Mouse (Mus musculus) small intestine, adult 2 months (tissue): Measurements from ENCODE around the gene Prkaa2. TPM values are rescaled to one million over a fixed set of nuclear protein-coding genes. Genes with fewer than 3 reads are reported as not detected.

ENCODE experiments used
- H3K27ac ChIP-seq: fragments of 200-500 bp; 2 replicates; pipeline ENCODE4 v1.5.1; 2012; ENCODE audit warnings: low read depth, low read length, control low read depth, inconsistent platforms; ENCODE audit not compliant: insufficient read depth
- H3K27me3 ChIP-seq: fragments of 200-500 bp; 2 replicates; pipeline ENCODE4 v1.6.1; 2012; ENCODE audit warnings: mild to moderate bottlenecking, moderate library complexity, low read length, inconsistent platforms; ENCODE audit not compliant: control insufficient read depth, insufficient read depth
- H3K36me3 ChIP-seq: fragments of 200-500 bp; 2 replicates; pipeline ENCODE4 v1.6.1; 2012; ENCODE audit warnings: mild to moderate bottlenecking, low read length, control low read depth, inconsistent platforms; ENCODE audit not compliant: control insufficient read depth, insufficient read depth
- H3K4me1 ChIP-seq: fragments of 200-500 bp; 2 replicates; pipeline ENCODE4 v1.6.1; 2012; ENCODE audit warnings: low read length, inconsistent platforms, mixed read lengths; ENCODE audit not compliant: control insufficient read depth, insufficient read depth, insufficient read length
- H3K4me3 ChIP-seq: fragments of 200-500 bp; 2 replicates; pipeline ENCODE4 v1.5.1; 2012; ENCODE audit warnings: low read depth, mild to moderate bottlenecking, control low read depth, inconsistent platforms, low read length, moderate library complexity
- CTCF ChIP-seq: fragments of 200-500 bp; IDR thresholded peaks from 2 replicates; pipeline ENCODE4 v1.5.1; 2012; ENCODE audit warnings: low read depth, mild to moderate bottlenecking, control low read depth, inconsistent platforms, low read length, moderate library complexity, mixed read lengths; ENCODE audit not compliant: insufficient replicate concordance, insufficient read length; ENCODE audit errors: extremely low read depth
- POLR2A ChIP-seq: fragments of 200-500 bp; IDR thresholded peaks from 2 replicates; pipeline ENCODE4 v1.6.1; 2012; ENCODE audit warnings: low read depth, mild to moderate bottlenecking, control low read depth, inconsistent platforms, low read length, moderate library complexity
- WGBS: fragments of 180-500 bp; shearing (Covaris S2); methylation state at CpG from one replicate; pipeline ENCODE4 v1.1.7; 2018; 5-methylcytosine and 5-hydroxymethylcytosine counted together
- polyA plus RNA-seq: library from polyadenylated mRNA; depleted of rRNA; stranded (reverse); fragments of >200 nt; gene quantifications from 2 replicates; pipeline ENCODE4 v1.2.3, GENCODE M21; 2012; rRNA removed

Gene Prkaa2
- polyA plus RNA-seq, 1 experiment, result 1.2 TPM

DNA sequence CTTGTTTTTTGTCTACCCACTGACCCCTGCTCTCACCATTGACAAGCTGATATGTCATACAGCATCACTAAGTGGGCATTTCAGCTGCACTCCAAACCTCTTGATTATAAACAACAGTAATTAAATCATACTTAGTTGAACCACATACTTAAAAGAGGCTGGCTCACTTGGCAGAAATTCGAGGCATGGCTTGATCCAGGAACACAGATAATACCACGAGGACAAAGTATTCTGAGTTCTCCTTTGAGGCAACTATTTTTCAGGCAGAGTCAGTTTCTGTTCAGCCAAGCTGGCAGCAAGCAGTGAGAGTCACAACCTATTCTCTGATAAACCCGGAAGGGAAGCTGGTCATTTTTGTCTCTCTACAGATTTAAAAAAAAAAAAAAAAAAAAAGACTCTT is 119.0 kb downstream of the Prkaa2 start:
- 68% methylated on average over 3 of the region's 3 CpGs for WGBS
- Histone ChIP-seq H3K27me3 (no peaks in the 10 kb centered on the region), H3K36me3 (no peaks in the 10 kb centered on the region), H3K4me3 (no peak overlapping the region), H3K4me1 (peaks cover 11% of the 10 kb centered on the region), H3K27ac (no peak overlapping the region)
- no peak for TF ChIP-seq POLR2A

DNA sequence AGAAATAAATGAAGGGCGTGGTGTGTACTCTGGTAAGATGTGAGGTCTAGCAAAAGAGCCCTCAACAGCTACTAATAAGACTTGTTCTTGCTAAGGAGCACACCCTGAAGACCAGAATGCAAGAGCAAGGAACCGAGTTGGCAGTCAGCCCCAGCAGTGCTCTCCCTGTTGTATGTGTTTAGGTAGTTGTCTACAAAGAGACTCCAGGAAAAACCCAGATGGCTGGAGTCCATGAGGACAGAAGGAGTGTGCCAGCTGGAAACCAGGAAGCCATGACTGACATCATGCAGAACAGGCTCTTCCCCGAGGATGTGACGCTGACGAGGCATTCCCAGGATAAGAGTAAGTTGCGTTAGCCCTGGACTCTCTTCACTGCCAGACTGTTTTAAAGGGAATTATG is 119.7 kb downstream of the Prkaa2 start:
- peaks cover 11% of the 10 kb centered on the region for H3K4me1 ChIP-seq
- H3K27ac ChIP-seq, result no peak overlapping the region
- no peak overlapping the region for H3K4me3 ChIP-seq
- WGBS, result 74% methylated on average over 6 of the region's 6 CpGs
- TF ChIP-seq CTCF, result no peak
- no peak for TF ChIP-seq POLR2A
- no peaks in the 10 kb centered on the region for H3K27me3 ChIP-seq
- H3K36me3 ChIP-seq, result no peaks in the 10 kb centered on the region

DNA sequence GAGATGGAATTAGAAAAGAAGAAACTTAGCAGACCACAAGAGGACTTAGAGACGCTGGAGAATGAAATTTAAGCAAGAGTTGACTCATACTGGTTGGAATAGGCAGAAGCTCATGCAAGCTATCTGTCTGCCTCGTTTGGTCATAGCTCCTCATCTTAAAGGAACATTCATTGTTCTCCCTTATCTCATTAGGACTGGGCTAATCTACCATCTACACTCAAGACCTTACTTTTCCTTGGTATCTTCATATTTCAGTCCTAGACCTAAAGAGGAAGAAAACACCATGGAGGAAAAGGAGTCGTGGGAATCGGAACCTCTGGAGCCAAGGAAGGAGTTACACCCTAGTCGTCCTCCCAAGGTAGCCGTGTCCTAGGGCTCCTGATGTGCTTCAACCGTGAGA is 121.0 kb downstream of the Prkaa2 start:
- H3K27ac ChIP-seq, result no peak overlapping the region
- H3K36me3 ChIP-seq, result no peaks in the 10 kb centered on the region
- H3K4me3 ChIP-seq, result no peak overlapping the region
- TF ChIP-seq CTCF (no peak), POLR2A (no peak)
- H3K27me3 ChIP-seq, result no peaks in the 10 kb centered on the region
- H3K4me1 ChIP-seq, result peaks cover 11% of the 10 kb centered on the region
- WGBS, result 89% methylated on average over 7 of the region's 7 CpGs

DNA sequence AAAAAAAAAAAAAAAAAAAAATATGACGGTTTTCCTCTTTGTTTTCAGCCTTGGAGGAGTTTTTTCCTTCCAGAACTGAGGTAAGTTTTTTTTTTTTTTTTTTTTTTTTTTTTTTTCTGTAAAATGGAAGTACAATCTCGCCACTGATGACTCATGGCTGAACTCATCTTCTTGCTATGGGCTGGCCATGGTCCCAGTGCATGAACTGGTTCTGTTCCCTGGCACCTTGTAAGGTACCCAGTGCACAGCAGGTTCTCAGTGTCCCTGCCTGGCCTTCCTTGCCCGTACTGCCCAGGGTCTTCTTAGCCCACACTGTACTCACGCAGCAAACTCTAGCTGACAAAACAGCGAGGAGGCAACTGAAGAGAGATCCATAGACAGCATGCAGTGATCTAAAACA is 121.6 kb downstream of the Prkaa2 start:
- Histone ChIP-seq H3K27ac (no peak overlapping the region), H3K4me3 (no peak overlapping the region), H3K4me1 (peaks cover 11% of the 10 kb centered on the region), H3K36me3 (no peaks in the 10 kb centered on the region), H3K27me3 (no peaks in the 10 kb centered on the region)
- 68% methylated on average over 5 of the region's 5 CpGs for WGBS
- TF ChIP-seq POLR2A (no peak), CTCF (no peak)

DNA sequence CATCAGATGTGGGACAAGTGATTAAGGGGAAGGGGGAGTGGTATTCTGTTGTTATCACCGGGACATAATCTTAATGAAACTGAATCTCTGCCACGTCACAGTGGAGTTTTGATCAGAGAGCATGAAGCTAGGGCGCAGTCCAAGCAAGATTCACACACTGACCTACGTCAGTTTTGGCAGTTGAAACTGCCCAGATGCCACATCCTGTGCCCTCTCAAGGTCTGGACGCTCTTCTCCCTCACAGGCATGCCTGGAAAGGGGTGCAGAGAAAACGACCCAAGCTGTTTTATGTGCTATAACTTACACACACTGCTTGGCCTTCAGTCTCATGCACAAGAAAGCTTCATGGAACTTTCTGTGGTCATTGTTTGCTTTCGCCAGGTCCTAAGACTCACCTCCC is 122.1 kb downstream of the Prkaa2 start:
- TF ChIP-seq CTCF, result no peak
- no peak for TF ChIP-seq POLR2A
- Histone ChIP-seq H3K4me1 (peaks cover 11% of the 10 kb centered on the region), H3K27ac (no peak overlapping the region), H3K27me3 (no peaks in the 10 kb centered on the region), H3K4me3 (no peak overlapping the region), H3K36me3 (no peaks in the 10 kb centered on the region)
- WGBS, result 53% methylated on average over 7 of the region's 7 CpGs

DNA sequence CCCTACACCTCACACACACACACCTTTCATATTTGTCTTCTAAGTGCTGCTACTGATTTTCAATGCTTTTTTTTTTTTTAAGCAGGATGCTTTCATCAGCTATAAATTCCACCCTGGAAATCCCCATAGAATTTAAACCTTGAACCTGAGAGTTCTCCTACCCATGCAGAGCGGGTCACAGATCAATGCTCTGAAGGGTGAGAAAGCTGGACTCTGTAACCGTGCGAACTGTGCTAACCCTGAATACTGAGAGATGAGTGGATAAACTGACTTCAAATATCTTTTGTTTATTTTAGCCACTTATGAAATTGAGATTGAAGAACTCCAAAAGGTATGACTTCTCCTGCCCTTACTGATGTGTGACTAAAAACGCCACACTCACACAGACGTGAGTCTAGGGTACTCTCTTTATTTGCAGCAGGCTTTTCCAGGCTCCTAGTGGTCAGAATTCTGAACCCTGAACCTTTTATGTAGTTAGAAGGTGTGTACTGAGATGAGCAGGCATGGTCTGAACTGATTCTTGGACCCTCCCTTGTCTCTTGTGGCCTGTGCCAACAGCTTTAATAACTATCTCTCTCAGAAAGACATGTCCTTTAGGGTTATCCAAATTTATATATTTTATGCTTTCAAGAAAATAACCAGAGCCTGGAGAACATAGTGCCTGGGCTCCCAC is 123.6 kb downstream of the Prkaa2 start:
- WGBS, result 55% methylated on average over 5 of the region's 5 CpGs
- TF ChIP-seq CTCF (no peak), POLR2A (no peak)
- Histone ChIP-seq H3K27ac (peak overlapping the region; percentile 49; the same call in 1 of the 2 replicates), H3K36me3 (no peaks in the 10 kb centered on the region), H3K27me3 (no peaks in the 10 kb centered on the region), H3K4me1 (peaks cover 11% of the 10 kb centered on the region), H3K4me3 (no peak overlapping the region)

Other genes with a start within 250 kb of the Prkaa2 start
- gene C8a, start 233.5 kb downstream of the Prkaa2 start, polyA plus RNA-seq, result 0.04 TPM in 1 of 2 replicates, not detected in the other
- 0.10 TPM in 1 of 2 replicates, not detected in the other for gene Fyb2, start 196.4 kb downstream of the Prkaa2 start, polyA plus RNA-seq
- gene Plpp3, start 47.5 kb upstream of the Prkaa2 start, polyA plus RNA-seq, result 29.8 and 48.5 TPM in 2 replicates